Mouse (Mus musculus) G1E (cell line): ENCODE measurements around the gene Ripply3. TPM values are rescaled to one million over a fixed set of nuclear protein-coding genes. Genes with fewer than 3 reads are reported as not detected.
A peak's percentile ranks its signal among the peaks of the same experiment; 100 is the strongest.

Experiments
- ATAC-seq: 2 replicates; pipeline ENCODE4 v1.8.0; 2016; ENCODE audit warnings: mild to moderate bottlenecking; ENCODE audit not compliant: insufficient number of reproducible peaks, poor library complexity, low FRiP score, severe bottlenecking; ENCODE audit errors: extremely low read depth
- DNase-seq: peaks from one replicate; pipeline ENCODE4 v3.0.0; 2012; ENCODE audit warnings: low spot score
- H3K27me3 ChIP-seq: 2 replicates; pipeline ENCODE4 v1.6.1; 2012; ENCODE audit warnings: mild to moderate bottlenecking, low read length, inconsistent platforms; ENCODE audit not compliant: insufficient read depth
- H3K36me3 ChIP-seq: replicated peaks from 2 replicates; pipeline ENCODE3; 2012; ENCODE audit warnings: mild to moderate bottlenecking, inconsistent platforms
- H3K4me1 ChIP-seq: 2 replicates; pipeline ENCODE4 v1.6.1; 2012; ENCODE audit warnings: low read depth, low read length, inconsistent platforms, mixed read lengths; ENCODE audit not compliant: insufficient read depth
- H3K4me3 ChIP-seq: 2 replicates; pipeline ENCODE4 v1.5.1; 2012; ENCODE audit warnings: low read depth, mild to moderate bottlenecking, inconsistent platforms, low read length, moderate library complexity, mixed read lengths
- H3K9me3 ChIP-seq: replicated peaks from 2 replicates; pipeline ENCODE4 v1.6.1; 2012; ENCODE audit warnings: inconsistent platforms
- CTCF ChIP-seq: IDR thresholded peaks from 2 replicates; pipeline ENCODE4 v1.5.1; 2012; ENCODE audit warnings: low read depth, low read length, inconsistent platforms, mixed read lengths
- GATA1 ChIP-seq: IDR thresholded peaks from 2 replicates; pipeline ENCODE4 v1.6.1; 2012; ENCODE audit warnings: borderline replicate concordance, low read length, inconsistent platforms, mixed read lengths
- GATA2 ChIP-seq: IDR thresholded peaks from 2 replicates; pipeline ENCODE4 v1.6.1; 2012; ENCODE audit warnings: low read depth, low read length, inconsistent platforms, borderline replicate concordance
- POLR2AphosphoS5 ChIP-seq: IDR thresholded peaks from 2 replicates; pipeline ENCODE4 v1.6.1; 2012; ENCODE audit warnings: low read depth, low read length, inconsistent platforms; ENCODE audit not compliant: insufficient replicate concordance
- TAL1 ChIP-seq: conservative IDR thresholded peaks from 2 replicates; pipeline ENCODE4 v1.6.1; 2012; ENCODE audit warnings: low read depth, low read length, inconsistent platforms, mixed read lengths
- polyA plus RNA-seq: library from polyadenylated mRNA; stranded (reverse); fragments of >175 nt; gene quantifications from 2 replicates; pipeline ENCODE4 v1.2.3, GENCODE M21; 2012
- total RNA-seq, 2 experiments: library from RNA; stranded (forward) in 1 of 2; stranded (reverse) in 1 of 2; fragments of 200-1000 nt in 1 of 2; fragments of >200 nt in 1 of 2; fragmentation: Nextera tagmentation in 1 of 2; gene quantifications; 2 replicates each; pipeline ENCODE4 v1.2.3; 2014 to 2017

The Ripply3 gene
- total RNA-seq (2014; fragmentation: Nextera tagmentation) (not detected in 2 replicates), total RNA-seq (2017) (0.05 TPM in 1 of 2 replicates, not detected in the other), polyA plus RNA-seq (not detected in 2 replicates)

- Histone ChIP-seq H3K4me3 (no peak within 1 kb of the TSS; the same call in 1 of the 2 replicates), H3K4me1 (peaks cover 63% of the 10 kb centered on the region), H3K36me3 (no peaks in the 10 kb centered on the region), H3K9me3 (peaks cover 9% of the 10 kb centered on the region), H3K27me3 (no peaks in the 10 kb centered on the region)
- TF ChIP-seq TAL1 (no peak), GATA2 (no peak), CTCF (no peak)
- ATAC-seq: no peak
- no peak for DNase-seq
These were observed at the start of gene Ripply3 for GRCm38 (mm10) chr16:94327781-94328711. Gene Ripply3, plus strand, starts transcription at chr16:94328420.

DNA sequence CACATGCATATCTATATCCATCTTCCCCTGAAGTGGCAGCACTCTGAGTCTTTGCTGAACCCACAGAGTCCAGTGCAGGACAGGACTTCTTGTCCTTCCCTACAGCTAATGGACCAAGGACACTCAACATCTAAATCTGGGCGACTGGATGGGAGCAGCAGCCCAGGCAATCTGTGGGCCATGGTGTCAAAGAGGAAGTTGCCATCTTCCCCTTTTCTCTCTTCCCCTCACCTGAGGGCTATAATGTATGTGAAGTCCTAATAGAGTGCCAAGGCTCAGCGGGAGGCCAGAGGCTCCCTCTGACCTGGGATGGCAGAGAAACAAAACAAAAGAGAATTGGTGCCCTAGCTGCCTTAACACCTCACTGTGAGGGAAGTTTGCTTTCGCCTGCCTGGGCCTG lies 44.2 kb upstream of the Ripply3 start:
- Histone ChIP-seq H3K9me3 (no peaks in the 10 kb centered on the region), H3K27me3 (no peaks in the 10 kb centered on the region), H3K4me3 (no peak overlapping the region), H3K4me1 (peaks cover 3% of the 10 kb centered on the region), H3K36me3 (peaks cover 39% of the 10 kb centered on the region)
- no peak for TF ChIP-seq POLR2AphosphoS5
- no peak for TF ChIP-seq GATA1
- TF ChIP-seq CTCF: no peak
- no peak for TF ChIP-seq TAL1
- TF ChIP-seq GATA2: no peak
- no peak for DNase-seq
- no peak for ATAC-seq

DNA sequence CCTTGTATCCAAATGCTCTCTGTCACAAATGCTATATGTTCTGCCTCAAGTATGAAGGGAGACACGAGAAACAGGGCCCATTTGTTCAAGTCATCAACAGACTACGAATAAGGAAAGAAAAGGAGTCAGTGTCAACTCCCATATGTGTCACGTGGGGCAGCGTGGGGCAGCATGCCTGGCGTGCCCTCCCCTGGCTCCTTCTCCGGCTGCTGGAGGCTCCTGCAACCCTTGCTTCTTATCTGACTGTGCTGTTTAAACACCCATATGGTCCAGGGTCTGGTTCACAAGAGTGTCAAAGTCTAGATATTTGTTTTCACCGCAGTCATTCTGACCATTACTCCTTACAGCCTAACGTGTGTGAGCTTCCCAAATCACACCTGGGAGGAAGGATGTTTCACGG lies 40.4 kb upstream of the Ripply3 start:
- Histone ChIP-seq H3K4me3 (no peak overlapping the region), H3K4me1 (peaks cover 21% of the 10 kb centered on the region), H3K9me3 (no peaks in the 10 kb centered on the region), H3K36me3 (peaks cover 31% of the 10 kb centered on the region), H3K27me3 (peaks cover 13% of the 10 kb centered on the region)
- ATAC-seq (no peak), DNase-seq (no peak)
- TF ChIP-seq CTCF (no peak), GATA1 (no peak), TAL1 (no peak), GATA2 (no peak), POLR2AphosphoS5 (no peak)

DNA sequence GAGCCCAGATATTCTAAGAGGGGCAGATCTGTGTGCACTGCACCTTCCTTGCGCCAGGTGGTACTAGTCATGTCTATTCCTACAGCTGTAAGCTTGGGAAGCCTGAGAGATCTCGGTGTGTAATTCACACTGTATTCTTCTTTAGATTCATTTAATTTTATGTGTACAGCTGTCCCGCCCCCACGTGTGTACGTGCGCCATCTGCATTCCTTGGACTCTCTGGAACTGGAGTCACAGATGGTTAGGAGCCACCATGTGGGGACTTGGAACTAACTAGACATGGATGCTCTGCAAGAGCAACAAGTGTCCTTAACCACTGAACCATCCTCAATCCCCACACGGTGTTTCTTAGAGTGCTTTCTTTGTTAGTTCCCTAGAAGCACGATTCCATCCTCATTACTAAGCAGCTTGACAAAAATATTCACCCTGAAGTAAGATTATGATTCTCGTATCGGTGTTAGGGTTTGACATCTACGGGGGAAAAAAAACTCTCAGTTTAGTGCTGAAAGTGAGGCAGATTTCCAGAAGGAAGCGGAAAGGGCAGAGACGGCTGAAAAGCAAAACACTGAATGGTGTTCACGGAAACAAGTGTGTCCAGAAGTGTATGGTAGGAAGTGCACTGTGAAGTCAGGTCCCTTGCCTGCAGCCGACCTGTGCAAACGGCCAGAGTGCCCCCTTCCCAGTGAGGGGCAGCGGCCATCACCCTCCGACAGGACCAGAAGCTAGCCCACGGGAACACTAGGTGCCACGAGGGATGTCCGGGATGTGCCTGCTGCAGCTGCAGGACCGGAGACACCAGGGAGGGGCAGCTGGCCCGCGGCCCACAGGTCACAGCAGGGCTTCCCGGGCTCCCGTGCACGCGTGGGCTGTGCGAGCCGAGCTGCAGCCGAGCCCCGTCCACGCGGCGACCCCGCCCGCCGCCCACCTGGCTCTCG lies 38.8 kb upstream of the Ripply3 start:
- DNase-seq (peak; percentile 20), ATAC-seq (peak; percentile 10; the same call in 1 of the 2 replicates)
- Histone ChIP-seq H3K27me3 (peaks cover 16% of the 10 kb centered on the region), H3K4me1 (peaks cover 21% of the 10 kb centered on the region), H3K4me3 (peak overlapping the region; percentile 97), H3K9me3 (no peaks in the 10 kb centered on the region), H3K36me3 (peaks cover 16% of the 10 kb centered on the region)
- TF ChIP-seq CTCF (no peak), POLR2AphosphoS5 (no peak), TAL1 (no peak), GATA1 (no peak), GATA2 (no peak)

GRCm38 (mm10) chr16:94290073-94290999 lies 37.9 kb upstream of the Ripply3 start:
- Histone ChIP-seq H3K9me3 (no peaks in the 10 kb centered on the region), H3K4me1 (peaks cover 21% of the 10 kb centered on the region), H3K27me3 (peaks cover 16% of the 10 kb centered on the region), H3K4me3 (peak overlapping the region; percentile 97), H3K36me3 (peaks cover 12% of the 10 kb centered on the region)
- DNase-seq (peak; percentile 87), ATAC-seq (peak; percentile 81)
- TF ChIP-seq TAL1: no peak
- TF ChIP-seq POLR2AphosphoS5: no peak
- no peak for TF ChIP-seq GATA1
- no peak for TF ChIP-seq GATA2
- no peak for TF ChIP-seq CTCF
